Mouse (Mus musculus) naive thymus-derived CD4-positive, alpha-beta T cell, adult 5 months (primary cell): ENCODE results near the gene Fabp7. TPM values are rescaled to one million over a fixed set of nuclear protein-coding genes. Genes with fewer than 3 reads are reported as not detected.

Source experiments
- polyA plus RNA-seq: library from polyadenylated mRNA; unstranded; fragments of 100-300 nt; shearing (Covaris generic); gene quantifications from one replicate; pipeline ENCODE4 v1.2.1, GENCODE M21; 2017

The Fabp7 gene
- not detected for polyA plus RNA-seq

GRCm38 (mm10) chr10:57784876-57785150, at the start of gene Fabp7:
Gene Fabp7, plus strand, starts transcription at chr10:57784881.

GRCm38 (mm10) chr10:57794018-57794417, 9.3 kb downstream of the Fabp7 start, which contains the start of gene Smpdl3a:
Gene Smpdl3a, plus strand, starts transcription at chr10:57794335.

Other genes starting within 250 kb of the Fabp7 start
- 0.49 TPM for gene Pkib, start 152.9 kb upstream of the Fabp7 start, polyA plus RNA-seq
- gene Smpdl3a, start 9.5 kb downstream of the Fabp7 start, polyA plus RNA-seq = 52.2 TPM